Mouse (Mus musculus) limb, embryonic 12.5 days (tissue): ENCODE results near the gene Tsr1. TPM values are rescaled to one million over a fixed set of nuclear protein-coding genes. Genes with fewer than 3 reads are reported as not detected.
A peak's percentile ranks its signal among the peaks of the same experiment; 100 is the strongest.

Source experiments
- ATAC-seq: fragments of 200-750 bp; cut with Nextera tagmentation; 2 replicates; pipeline ENCODE4 v1.8.0; 2017; ENCODE audit warnings: low read depth, moderate TSS enrichment; ENCODE audit not compliant: insufficient number of reproducible peaks, insufficient read depth, low FRiP score, low TSS enrichment
- H3K27ac ChIP-seq: fragments of 300-500 bp; sonication (generic); 2 replicates; pipeline ENCODE4 v1.5.1; 2016; ENCODE audit warnings: mild to moderate bottlenecking, moderate library complexity
- H3K27me3 ChIP-seq: fragments of 300-500 bp; sonication (generic); 2 replicates; pipeline ENCODE4 v1.6.1; 2016; ENCODE audit warnings: mild to moderate bottlenecking, moderate library complexity
- H3K36me3 ChIP-seq: fragments of 300-500 bp; sonication (generic); 2 replicates; pipeline ENCODE4 v1.6.1; 2016; ENCODE audit warnings: mild to moderate bottlenecking, moderate library complexity
- H3K4me1 ChIP-seq: fragments of 300-500 bp; sonication (generic); replicated peaks from 2 replicates; pipeline ENCODE4 v1.6.1; 2016
- H3K4me2 ChIP-seq: fragments of 300-500 bp; sonication (generic); 2 replicates; pipeline ENCODE4 v1.6.1; 2016; ENCODE audit warnings: mild to moderate bottlenecking, moderate library complexity
- H3K4me3 ChIP-seq: fragments of 300-500 bp; sonication (generic); replicated peaks from 2 replicates; pipeline ENCODE4 v1.5.1; 2016; ENCODE audit warnings: mild to moderate bottlenecking
- H3K9ac ChIP-seq: fragments of 300-500 bp; sonication (generic); replicated peaks from 2 replicates; pipeline ENCODE4 v1.6.1; 2016; ENCODE audit warnings: mild to moderate bottlenecking, moderate library complexity
- H3K9me3 ChIP-seq: fragments of 300-500 bp; sonication (generic); 2 replicates; pipeline ENCODE4 v1.6.1; 2016; ENCODE audit warnings: mild to moderate bottlenecking, moderate library complexity
- WGBS: fragments of 180-500 bp; shearing (Covaris S2); methylation state at CpG from one replicate; pipeline ENCODE4 v1.1.7; 2016; 5-methylcytosine and 5-hydroxymethylcytosine counted together
- polyA plus RNA-seq: library from polyadenylated mRNA; unstranded; fragments of >200 nt; fragmentation: Nextera tagmentation; extraction: Ambion mirVana; gene quantifications from 2 replicates; pipeline ENCODE4 v1.2.1, GENCODE M21; 2016

Gene Tsr1
- polyA plus RNA-seq, 1 experiment from 2014 or later, result 45.2 TPM

- Histone ChIP-seq H3K4me2 (peak overlapping the region; percentile 99), H3K4me3 (peak overlapping the region; percentile 83), H3K27ac (peak overlapping the region; percentile 77; the same call in 1 of the 2 replicates), H3K36me3 (peaks cover 41% of the 10 kb centered on the region), H3K27me3 (no peaks in the 10 kb centered on the region), H3K9ac (peak overlapping the region; percentile 77), H3K9me3 (no peaks in the 10 kb centered on the region), H3K4me1 (peaks cover 9% of the 10 kb centered on the region)
- ATAC-seq, result no peak
- 1% methylated on average over 7 of the region's 7 CpGs for WGBS
Measured at GRCm38 (mm10) chr11:74898517-74898827, 601 bp downstream of the Tsr1 start.

- Histone ChIP-seq H3K4me2 (no peak overlapping the region), H3K27ac (no peak overlapping the region), H3K27me3 (no peaks in the 10 kb centered on the region), H3K9ac (no peak overlapping the region), H3K9me3 (no peaks in the 10 kb centered on the region), H3K4me3 (no peak overlapping the region), H3K36me3 (peaks cover 72% of the 10 kb centered on the region), H3K4me1 (peaks cover 6% of the 10 kb centered on the region)
- ATAC-seq, result no peak
- WGBS, result 93% methylated on average over 6 of the region's 6 CpGs
Measured at GRCm38 (mm10) chr11:74901555-74901954, 3.7 kb downstream of the Tsr1 start.

GRCm38 (mm10) chr11:74902416-74902815 lies 4.5 kb downstream of the Tsr1 start:
- no peak overlapping the region for H3K4me3 ChIP-seq
- H3K9ac ChIP-seq, result no peak overlapping the region
- no peaks in the 10 kb centered on the region for H3K27me3 ChIP-seq
- no peak for ATAC-seq
- H3K4me2 ChIP-seq, result no peak overlapping the region
- WGBS, result 94% methylated on average over 5 of the region's 5 CpGs
- H3K36me3 ChIP-seq, result peaks cover 81% of the 10 kb centered on the region
- peaks cover 6% of the 10 kb centered on the region for H3K4me1 ChIP-seq
- no peak overlapping the region for H3K27ac ChIP-seq
- H3K9me3 ChIP-seq, result no peaks in the 10 kb centered on the region

- H3K36me3 ChIP-seq, result peaks cover 73% of the 10 kb centered on the region
- H3K4me1 ChIP-seq, result no peaks in the 10 kb centered on the region
- 91% methylated on average over 6 of the region's 6 CpGs for WGBS
- H3K9me3 ChIP-seq, result no peaks in the 10 kb centered on the region
- H3K27me3 ChIP-seq, result no peaks in the 10 kb centered on the region
- no peak overlapping the region for H3K4me2 ChIP-seq
- H3K4me3 ChIP-seq, result no peak overlapping the region
- no peak overlapping the region for H3K9ac ChIP-seq
- no peak for ATAC-seq
- no peak overlapping the region for H3K27ac ChIP-seq
Measured at GRCm38 (mm10) chr11:74907850-74908249, 10.0 kb downstream of the Tsr1 start.

- Histone ChIP-seq H3K27ac (no peak overlapping the region), H3K4me3 (no peak overlapping the region), H3K4me1 (no peaks in the 10 kb centered on the region), H3K36me3 (peaks cover 63% of the 10 kb centered on the region), H3K9ac (no peak overlapping the region), H3K27me3 (no peaks in the 10 kb centered on the region), H3K4me2 (no peak overlapping the region), H3K9me3 (no peaks in the 10 kb centered on the region)
- 90% methylated on average over 12 of the region's 12 CpGs for WGBS
- ATAC-seq, result no peak
Measured at GRCm38 (mm10) chr11:74908618-74909399, 10.9 kb downstream of the Tsr1 start.

GRCm38 (mm10) chr11:74909978-74910377 lies 12.1 kb downstream of the Tsr1 start:
- no peak overlapping the region for H3K4me2 ChIP-seq
- no peak for ATAC-seq
- no peaks in the 10 kb centered on the region for H3K27me3 ChIP-seq
- no peak overlapping the region for H3K4me3 ChIP-seq
- no peaks in the 10 kb centered on the region for H3K9me3 ChIP-seq
- H3K4me1 ChIP-seq, result no peaks in the 10 kb centered on the region
- peaks cover 52% of the 10 kb centered on the region for H3K36me3 ChIP-seq
- 89% methylated on average over 4 of the region's 4 CpGs for WGBS
- no peak overlapping the region for H3K27ac ChIP-seq
- no peak overlapping the region for H3K9ac ChIP-seq

GRCm38 (mm10) chr11:74912492-74912891 lies 14.6 kb downstream of the Tsr1 start:
- WGBS, result 86% methylated on average over 3 of the region's 3 CpGs
- Histone ChIP-seq H3K4me2 (no peak overlapping the region), H3K4me3 (no peak overlapping the region), H3K36me3 (peaks cover 38% of the 10 kb centered on the region), H3K9me3 (no peaks in the 10 kb centered on the region), H3K4me1 (no peaks in the 10 kb centered on the region), H3K27me3 (no peaks in the 10 kb centered on the region), H3K9ac (no peak overlapping the region), H3K27ac (no peak overlapping the region)
- ATAC-seq, result no peak

GRCm38 (mm10) chr11:74919249-74919648 lies 21.4 kb downstream of the Tsr1 start:
- 48% methylated on average over 6 of the region's 6 CpGs for WGBS
- no peak for ATAC-seq

GRCm38 (mm10) chr11:74924149-74924548 lies 26.3 kb downstream of the Tsr1 start:
- no peak overlapping the region for H3K4me2 ChIP-seq
- H3K4me3 ChIP-seq, result no peak overlapping the region
- H3K9me3 ChIP-seq, result no peaks in the 10 kb centered on the region
- no peaks in the 10 kb centered on the region for H3K27me3 ChIP-seq
- peaks cover 8% of the 10 kb centered on the region for H3K36me3 ChIP-seq
- H3K4me1 ChIP-seq, result peaks cover 18% of the 10 kb centered on the region
- no peak overlapping the region for H3K27ac ChIP-seq
- 63% methylated on average over 4 of the region's 4 CpGs for WGBS
- no peak for ATAC-seq
- no peak overlapping the region for H3K9ac ChIP-seq

More at GRCm38 (mm10) chr11:74919249-74919648, 21.4 kb downstream of the Tsr1 start:
- H3K4me2 ChIP-seq, result no peak overlapping the region
- peaks cover 36% of the 10 kb centered on the region for H3K36me3 ChIP-seq
- no peak overlapping the region for H3K27ac ChIP-seq
- H3K27me3 ChIP-seq, result no peaks in the 10 kb centered on the region
- no peaks in the 10 kb centered on the region for H3K9me3 ChIP-seq
- H3K4me1 ChIP-seq, result peaks cover under 1% of the 10 kb centered on the region; the same call in 1 of the 2 replicates
- H3K4me3 ChIP-seq, result no peak overlapping the region
- H3K9ac ChIP-seq, result no peak overlapping the region

- under 1% methylated on average over 85 of the region's 88 CpGs for WGBS
Measured at GRCm38 (mm10) chr11:74925577-74926387, 27.9 kb downstream of the Tsr1 start, which contains the start of the genes Smg6 and Srr. TSS of gene Smg6 (plus strand) at chr11:74925823. TSS of gene Srr (minus strand) at chr11:74925948.

GRCm38 (mm10) chr11:74926388-74927005 lies 28.6 kb downstream of the Tsr1 start:
- Histone ChIP-seq H3K4me1 (peaks cover 18% of the 10 kb centered on the region), H3K4me2 (peak overlapping the region; percentile 71), H3K27ac (peak overlapping the region; percentile 98), H3K9me3 (no peaks in the 10 kb centered on the region), H3K4me3 (peak overlapping the region; percentile 92), H3K36me3 (peaks cover 20% of the 10 kb centered on the region), H3K9ac (peak overlapping the region; percentile 90), H3K27me3 (no peaks in the 10 kb centered on the region)
- ATAC-seq, result no peak
- WGBS, result 7% methylated on average over 11 of the region's 11 CpGs

More at GRCm38 (mm10) chr11:74925577-74926387, 27.9 kb downstream of the Tsr1 start, which contains the start of the genes Smg6 and Srr:
- Histone ChIP-seq H3K4me1 (peaks cover 18% of the 10 kb centered on the region), H3K9me3 (no peaks in the 10 kb centered on the region), H3K4me3 (peak within 1 kb of the TSS; percentile 92), H3K9ac (peak within 1 kb of the TSS; percentile 90), H3K36me3 (peaks cover 18% of the 10 kb centered on the region), H3K27me3 (no peaks in the 10 kb centered on the region), H3K27ac (peak within 1 kb of the TSS; percentile 98), H3K4me2 (peak within 1 kb of the TSS; percentile 71)
- peak; percentile 95 for ATAC-seq
